Comparison of ENCODE assay signal across 9 mouse cellular contexts in genomic region chr2:120049632-120050274, GRCm38 (mm10). TPM values are rescaled to one million over a fixed set of nuclear protein-coding genes. Genes with fewer than 3 reads are reported as not detected.
DNase-seq lines count a peak whose midpoint lies in the region; ATAC-seq and TF ChIP-seq lines count a peak whose summit lies in the region.
"Had no signal": no experiment of that assay in that cellular context is flagged by ENCODE, and none has a peak within 500 bp of the region (broad histone marks: within the 10 kb centered on the region; RNA-seq: fewer than 3 reads in every experiment).

No protein-coding gene starts in this region.

- H3K27ac ChIP-seq in cortical plate, adult 2 months (ENCODE audit: insufficient read depth, low read length), result no peak overlapping the region
- H3K27ac ChIP-seq: heart, embryonic 15.5 days had no signal

- no peak overlapping the region for H3K4me3 ChIP-seq in cortical plate, adult 2 months (ENCODE audit: insufficient read depth, low read length)
- H3K4me3 ChIP-seq: heart, embryonic 15.5 days had no signal

- no peak for TF ChIP-seq POLR2A in cortical plate, adult 2 months (IDR thresholded peaks at IDR 0.05; ENCODE audit: extremely low read depth, insufficient read depth, low read length)

- no peak for ATAC-seq in inflammation-experienced regulatory T-cells, adult 6 months

- H3K4me1 ChIP-seq in cortical plate, adult 2 months (ENCODE audit: control insufficient read depth, insufficient read depth, low read length), result 0 out of 2 replicates have a peak, but pooled peaks cover under 1% of the 10 kb centered on the region

- TF ChIP-seq CTCF in cortical plate, adult 2 months (IDR thresholded peaks at IDR 0.05; ENCODE audit: extremely low read depth, insufficient read depth, low read length), result peak; percentile 31; the same call in 1 of the 2 replicates

- DNase-seq in cerebellum, postnatal 14 days, result peak; percentile 37 to 51
- DNase-seq in cerebellum, adult 9-11 months, result no peak
- peak; percentile 30 for DNase-seq in right cerebral cortex, postnatal 4 days
- DNase-seq in right cerebral cortex, postnatal 25 days, result no peak
- peak; percentile 59 for DNase-seq in kidney, adult 18-20 months
- DNase-seq in lung, postnatal 14 days, result peak; percentile 77

RNA-seq across cellular contexts. Expression of gene Pla2g4b, which starts 16.5 kb away (rescaled TPM):
- polyA plus RNA-seq in cortical plate, adult 2 months (2012; rRNA removed), result 4.4 and 6.3 TPM in 2 replicates
- 1 to 10 TPM in 2 of 3 experiments, under 1 TPM in 1; 0.60 to 3.4 (median 2.5) TPM for polyA plus RNA-seq in inflammation-experienced regulatory T-cells, adult 6 months (2017; shearing (Covaris generic))

RNA-seq across cellular contexts. Expression of gene Gm28042, which starts 22.5 kb away (rescaled TPM):
- polyA plus RNA-seq in cortical plate, adult 2 months (2012; rRNA removed), result 2.4 and 2.5 TPM in 2 replicates
- polyA plus RNA-seq in inflammation-experienced regulatory T-cells, adult 6 months (2017; shearing (Covaris generic)), result 1 to 10 TPM in 2 of 3 experiments, under 1 TPM in 1; 0.95 to 2.8 (median 1.4) TPM

RNA-seq across cellular contexts. Expression of gene Jmjd7, which starts 22.5 kb away (rescaled TPM):
- 6.1 and 6.6 TPM in 2 replicates for polyA plus RNA-seq in cortical plate, adult 2 months (2012; rRNA removed)
- polyA plus RNA-seq in inflammation-experienced regulatory T-cells, adult 6 months (2017; shearing (Covaris generic)), result 10 to 100 TPM; 17.0 to 24.3 (median 22.5) TPM

Comparison
In these comparisons a context has a peak if more than half of its experiments do, and no peak if none do; other contexts are left out.
1. DNase-seq: peak in cerebellum, postnatal 14 days (2 of 2), right cerebral cortex, postnatal 4 days (single experiment), kidney, adult 18-20 months (single experiment) and lung, postnatal 14 days (single experiment); none in cerebellum, adult 9-11 months (single experiment) and right cerebral cortex, postnatal 25 days (single experiment).